Mouse (Mus musculus) liver, embryonic 14.5 days (tissue): ENCODE measurements around the gene Pcbp2.

Experiments
- CTCF ChIP-seq: IDR thresholded peaks from 2 replicates; pipeline ENCODE4 v1.5.1; 2016; ENCODE audit warnings: antibody characterized with exemption, low read depth, control low read depth
- EP300 ChIP-seq: IDR thresholded peaks from 2 replicates; pipeline ENCODE4 v1.6.1; 2016; ENCODE audit warnings: antibody characterized with exemption, low read depth

DNA sequence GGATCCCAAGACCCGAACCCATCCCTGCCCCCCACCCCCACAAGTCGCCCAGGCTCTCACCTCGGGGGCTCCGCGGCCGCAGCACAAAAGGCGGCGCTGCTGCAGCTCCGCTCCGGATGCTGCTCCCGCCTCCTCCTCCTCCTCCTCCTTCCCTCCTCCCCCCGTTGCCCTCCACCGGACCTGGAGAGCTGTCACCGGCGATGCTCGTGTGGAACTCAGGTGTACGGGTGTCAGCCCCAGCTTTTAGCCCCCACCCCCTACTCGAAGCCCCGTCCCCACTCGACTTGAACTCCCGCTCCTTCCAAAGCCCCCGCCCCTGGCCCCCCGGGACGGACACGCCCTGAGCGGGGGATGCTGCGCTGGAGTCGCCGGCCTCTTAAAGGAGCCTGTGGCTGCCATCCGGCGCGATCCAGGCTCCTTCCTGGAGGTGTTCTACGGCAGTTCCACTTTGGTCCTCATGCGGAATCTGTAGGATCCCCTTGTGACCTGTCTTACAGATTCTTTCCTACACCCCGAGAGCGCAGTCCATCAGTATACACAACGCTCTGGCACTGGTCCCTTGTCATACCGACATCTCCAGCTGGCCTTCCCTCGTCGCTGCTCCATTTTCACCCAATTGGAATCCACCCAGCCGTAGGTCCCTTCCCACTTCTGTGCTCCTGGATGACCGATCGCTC is 46.5 kb downstream of the Pcbp2 start, which contains the start of gene Map3k12:
- TF ChIP-seq CTCF (peak; percentile 43), EP300 (no peak)
